Mouse (Mus musculus) limb, embryonic 11.5 days (tissue): ENCODE measurements around the gene Plekha5. TPM values are rescaled to one million over a fixed set of nuclear protein-coding genes. Genes with fewer than 3 reads are reported as not detected.

Source experiments
- ATAC-seq: fragments of 200-750 bp; cut with Nextera tagmentation; 2 replicates; pipeline ENCODE4 v1.8.0; 2017; ENCODE audit warnings: low read depth; ENCODE audit not compliant: insufficient number of reproducible peaks, low FRiP score, low TSS enrichment
- DNase-seq: peaks from one replicate; pipeline ENCODE4 v3.0.0-alpha.2; 2015; ENCODE audit warnings: low spot score
- H3K27ac ChIP-seq: fragments of 300-500 bp; sonication (generic); replicated peaks from 2 replicates; pipeline ENCODE4 v1.5.1; 2014; ENCODE audit warnings: low read depth, mild to moderate bottlenecking, low read length
- H3K27me3 ChIP-seq: fragments of 300-500 bp; sonication (generic); 2 replicates; pipeline ENCODE4 v1.6.1; 2014; ENCODE audit warnings: mild to moderate bottlenecking, low read length, mixed read lengths; ENCODE audit not compliant: control insufficient read depth, insufficient read depth
- H3K36me3 ChIP-seq: fragments of 300-500 bp; sonication (generic); 2 replicates; pipeline ENCODE4 v1.6.1; 2014; ENCODE audit warnings: mild to moderate bottlenecking, low read length, moderate library complexity, mixed read lengths; ENCODE audit not compliant: control insufficient read depth, insufficient read depth
- H3K4me1 ChIP-seq: fragments of 300-500 bp; sonication (generic); 2 replicates; pipeline ENCODE4 v1.6.1; 2014; ENCODE audit warnings: low read length, mixed read lengths; ENCODE audit not compliant: control insufficient read depth, insufficient read depth
- H3K4me2 ChIP-seq: fragments of 300-500 bp; sonication (generic); 2 replicates; pipeline ENCODE4 v1.6.1; 2014; ENCODE audit warnings: low read depth, mild to moderate bottlenecking, moderate library complexity; ENCODE audit not compliant: severe bottlenecking
- H3K4me3 ChIP-seq: fragments of 300-500 bp; sonication (generic); 2 replicates; pipeline ENCODE4 v1.5.1; 2014; ENCODE audit warnings: low read depth, low read length
- H3K9ac ChIP-seq: fragments of 300-500 bp; sonication (generic); 2 replicates; pipeline ENCODE4 v1.6.1; 2014; ENCODE audit warnings: mild to moderate bottlenecking, low read length
- H3K9me3 ChIP-seq: fragments of 300-500 bp; sonication (generic); 2 replicates; pipeline ENCODE4 v1.6.1; 2016; ENCODE audit warnings: low read length; ENCODE audit not compliant: control insufficient read depth
- WGBS: fragments of 180-500 bp; shearing (Covaris S2); extraction: QIAGEN DNeasy Blood & Tissue Kit; methylation state at CpG from one replicate; pipeline ENCODE4 v1.1.7; 2014; 5-methylcytosine and 5-hydroxymethylcytosine counted together
- polyA plus RNA-seq: library from polyadenylated mRNA; unstranded; fragments of >200 nt; fragmentation: Nextera tagmentation; extraction: Ambion mirVana; gene quantifications from 2 replicates; pipeline ENCODE4 v1.2.1, GENCODE M21; 2014

Plekha5 gene
- polyA plus RNA-seq, 1 experiment from 2014 or later, result 54.5 TPM

DNA sequence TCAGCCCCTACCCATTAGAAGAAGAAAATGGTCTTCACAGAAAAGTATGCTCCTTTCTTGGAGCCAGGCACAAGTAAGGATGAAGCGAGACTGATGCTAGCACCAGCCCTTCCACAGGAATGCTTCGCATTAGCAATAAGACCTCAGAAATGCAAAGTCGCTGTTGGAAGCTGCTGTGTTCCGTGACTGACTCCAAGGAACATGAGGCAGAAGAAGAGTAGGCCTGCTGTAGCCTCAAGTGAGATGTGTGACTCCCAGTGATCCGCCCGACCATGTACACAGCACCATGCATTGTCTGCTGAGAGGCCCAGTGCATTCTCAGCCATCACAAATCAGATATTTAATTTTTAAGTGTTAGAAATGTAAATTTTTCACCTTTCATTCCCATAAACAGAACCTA lies 41.0 kb downstream of the Plekha5 start:
- no peaks in the 10 kb centered on the region for H3K27me3 ChIP-seq
- H3K9me3 ChIP-seq, result no peaks in the 10 kb centered on the region
- DNase-seq (no peak), ATAC-seq (no peak)
- H3K27ac ChIP-seq, result no peak overlapping the region
- 92% methylated on average over 6 of the region's 6 CpGs for WGBS
- no peak overlapping the region for H3K4me2 ChIP-seq
- H3K9ac ChIP-seq, result no peak overlapping the region
- H3K4me3 ChIP-seq, result no peak overlapping the region
- no peaks in the 10 kb centered on the region for H3K36me3 ChIP-seq
- H3K4me1 ChIP-seq, result peaks cover 5% of the 10 kb centered on the region; the same call in 1 of the 2 replicates

DNA sequence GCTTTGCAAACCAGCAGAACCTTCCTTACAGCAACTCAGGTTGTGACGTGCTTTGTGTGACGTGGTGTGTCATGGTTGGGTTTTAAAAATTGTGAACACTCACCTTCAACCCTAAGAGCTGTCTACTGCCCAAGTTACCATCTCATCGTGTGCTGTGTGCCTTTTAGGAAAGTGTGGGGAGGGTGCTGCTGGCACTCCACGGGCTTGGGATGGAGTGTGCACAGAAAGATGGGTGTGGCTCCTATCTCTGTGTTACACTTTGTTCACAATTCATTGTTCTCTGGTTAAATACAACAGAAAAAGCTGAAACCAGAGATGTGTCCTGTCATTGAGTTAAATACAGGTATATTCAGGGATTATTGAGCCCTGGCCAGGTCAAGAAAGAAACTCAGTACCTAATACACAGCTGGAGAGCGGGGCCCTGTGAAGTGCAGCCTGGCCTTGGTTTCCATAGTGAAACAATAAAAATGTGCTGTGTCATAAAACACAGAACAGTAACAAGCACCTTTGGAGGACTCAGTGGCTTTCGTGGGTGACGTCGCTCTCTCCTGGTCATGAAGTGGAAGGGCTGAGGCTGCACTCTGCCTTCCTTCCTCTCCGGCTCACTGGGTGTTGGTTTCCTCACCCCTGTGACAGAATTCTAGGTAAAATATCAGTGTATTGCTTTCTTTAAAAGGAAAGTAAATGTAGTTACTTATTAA lies 42.2 kb downstream of the Plekha5 start:
- 70% methylated on average over 9 of the region's 9 CpGs for WGBS
- DNase-seq (peak; percentile 46), ATAC-seq (peak; percentile 61)
- Histone ChIP-seq H3K27ac (no peak overlapping the region), H3K4me2 (no peak overlapping the region), H3K27me3 (no peaks in the 10 kb centered on the region), H3K9ac (no peak overlapping the region), H3K4me1 (peaks cover 5% of the 10 kb centered on the region; the same call in 1 of the 2 replicates), H3K36me3 (no peaks in the 10 kb centered on the region), H3K9me3 (no peaks in the 10 kb centered on the region), H3K4me3 (no peak overlapping the region)

GRCm38 (mm10) chr6:140466841-140467240 lies 43.0 kb downstream of the Plekha5 start:
- no peaks in the 10 kb centered on the region for H3K27me3 ChIP-seq
- ATAC-seq (no peak), DNase-seq (no peak)
- 91% methylated on average over 6 of the region's 6 CpGs for WGBS
- H3K27ac ChIP-seq, result no peak overlapping the region
- H3K4me3 ChIP-seq, result no peak overlapping the region
- no peaks in the 10 kb centered on the region for H3K36me3 ChIP-seq
- H3K4me1 ChIP-seq, result peaks cover 5% of the 10 kb centered on the region; the same call in 1 of the 2 replicates
- no peak overlapping the region for H3K9ac ChIP-seq
- no peaks in the 10 kb centered on the region for H3K9me3 ChIP-seq
- H3K4me2 ChIP-seq, result no peak overlapping the region

DNA sequence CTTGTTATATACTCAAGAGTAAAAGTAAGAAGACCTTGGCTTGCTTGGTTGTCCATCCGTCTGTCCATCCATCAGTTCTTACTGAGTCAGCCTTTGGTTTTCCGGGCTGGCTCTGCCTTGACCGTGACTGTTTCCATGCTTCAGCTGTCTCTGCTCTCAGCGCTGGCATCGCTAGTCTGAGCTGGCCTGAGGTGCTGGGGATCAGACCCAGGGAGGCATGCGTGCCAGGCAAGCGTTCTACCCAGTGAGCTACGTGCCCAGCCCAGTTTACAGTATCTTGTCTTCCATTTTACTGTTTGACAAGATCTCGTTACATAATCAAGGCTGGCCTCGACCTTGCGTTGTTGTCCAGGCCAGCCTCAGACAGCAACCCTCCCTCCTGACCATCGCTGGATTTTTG lies 44.0 kb downstream of the Plekha5 start:
- H3K4me1 ChIP-seq, result peaks cover 5% of the 10 kb centered on the region; the same call in 1 of the 2 replicates
- ATAC-seq, result no peak
- no peaks in the 10 kb centered on the region for H3K36me3 ChIP-seq
- no peak overlapping the region for H3K27ac ChIP-seq
- no peak overlapping the region for H3K4me2 ChIP-seq
- WGBS, result 95% methylated on average over 12 of the region's 12 CpGs
- DNase-seq, result no peak
- no peak overlapping the region for H3K4me3 ChIP-seq
- no peaks in the 10 kb centered on the region for H3K27me3 ChIP-seq
- no peak overlapping the region for H3K9ac ChIP-seq
- no peaks in the 10 kb centered on the region for H3K9me3 ChIP-seq

GRCm38 (mm10) chr6:140469791-140470190 lies 45.9 kb downstream of the Plekha5 start:
- WGBS, result 89% methylated on average over 6 of the region's 6 CpGs
- Histone ChIP-seq H3K36me3 (no peaks in the 10 kb centered on the region), H3K27me3 (no peaks in the 10 kb centered on the region), H3K4me2 (no peak overlapping the region), H3K4me3 (no peak overlapping the region), H3K27ac (no peak overlapping the region), H3K4me1 (peaks cover 5% of the 10 kb centered on the region; the same call in 1 of the 2 replicates), H3K9ac (no peak overlapping the region), H3K9me3 (no peaks in the 10 kb centered on the region)
- no peak for ATAC-seq
- no peak for DNase-seq

DNA sequence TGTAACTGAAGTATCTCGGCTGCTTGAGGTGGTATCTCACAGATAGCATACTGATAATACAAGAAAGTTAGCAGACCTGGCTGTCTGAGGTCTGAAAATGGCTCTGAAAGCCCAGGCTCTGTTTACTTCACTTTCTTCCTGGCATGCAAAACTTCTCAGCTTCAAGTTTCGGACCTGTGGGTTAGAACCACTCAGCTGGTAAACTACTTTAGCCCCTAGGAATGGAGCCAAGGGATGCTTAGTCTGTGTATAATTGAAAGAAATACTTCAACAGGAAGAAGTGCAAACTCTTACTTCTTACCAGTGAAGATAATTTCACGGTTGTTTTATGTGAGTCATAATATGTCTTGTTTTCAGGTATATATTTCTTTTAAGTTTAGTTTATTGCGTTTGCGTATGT lies 47.9 kb downstream of the Plekha5 start:
- Histone ChIP-seq H3K36me3 (no peaks in the 10 kb centered on the region), H3K9ac (no peak overlapping the region), H3K27me3 (no peaks in the 10 kb centered on the region), H3K4me3 (no peak overlapping the region), H3K4me1 (no peaks in the 10 kb centered on the region), H3K27ac (no peak overlapping the region), H3K4me2 (no peak overlapping the region), H3K9me3 (no peaks in the 10 kb centered on the region)
- WGBS, result 88% methylated on average over 5 of the region's 5 CpGs
- no peak for DNase-seq
- ATAC-seq, result no peak

GRCm38 (mm10) chr6:140472345-140472744 lies 48.5 kb downstream of the Plekha5 start:
- Histone ChIP-seq H3K27me3 (no peaks in the 10 kb centered on the region), H3K9ac (no peak overlapping the region), H3K36me3 (no peaks in the 10 kb centered on the region), H3K4me2 (no peak overlapping the region), H3K4me3 (no peak overlapping the region), H3K9me3 (no peaks in the 10 kb centered on the region), H3K4me1 (peaks cover 2% of the 10 kb centered on the region; the same call in 1 of the 2 replicates), H3K27ac (no peak overlapping the region)
- 61% methylated on average over 4 of the region's 4 CpGs for WGBS
- DNase-seq (peak; percentile 74), ATAC-seq (no peak)

DNA sequence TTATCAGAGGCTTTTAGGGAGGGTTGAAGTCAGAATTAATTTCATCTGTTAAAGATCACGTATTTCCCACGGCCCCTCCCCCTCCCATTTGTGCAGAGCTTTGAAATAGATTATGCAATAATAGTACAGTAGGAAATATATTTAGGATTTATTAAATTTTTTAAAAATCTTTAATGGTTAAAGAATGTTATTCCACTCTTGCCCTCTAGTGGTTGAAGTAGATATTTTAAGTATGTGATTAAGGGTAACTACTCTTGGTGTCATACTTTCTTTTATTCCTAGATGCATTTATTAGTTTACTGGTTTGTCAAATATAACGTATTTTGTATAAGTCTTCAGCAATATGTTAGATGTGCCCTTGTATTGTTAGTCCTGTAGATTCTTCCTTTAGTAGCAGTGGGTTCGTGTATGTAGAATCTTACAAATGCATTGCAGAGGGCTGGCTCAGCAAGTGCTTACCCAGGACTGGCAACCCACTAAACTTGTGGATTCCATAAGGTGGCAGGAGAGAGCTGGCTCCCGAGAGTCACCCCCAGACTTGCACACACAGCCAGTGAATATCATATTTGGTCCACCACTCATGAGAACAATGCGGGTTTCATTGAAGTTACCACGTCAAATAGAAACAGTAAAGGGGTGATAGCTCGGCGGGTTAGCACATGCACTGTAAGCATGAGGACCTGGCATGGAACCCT lies 51.7 kb downstream of the Plekha5 start:
- no peaks in the 10 kb centered on the region for H3K27me3 ChIP-seq
- no peak overlapping the region for H3K9ac ChIP-seq
- H3K4me1 ChIP-seq, result peaks cover 2% of the 10 kb centered on the region; the same call in 1 of the 2 replicates
- H3K27ac ChIP-seq, result no peak overlapping the region
- no peak overlapping the region for H3K4me2 ChIP-seq
- H3K4me3 ChIP-seq, result no peak overlapping the region
- DNase-seq, result no peak
- H3K36me3 ChIP-seq, result no peaks in the 10 kb centered on the region
- no peaks in the 10 kb centered on the region for H3K9me3 ChIP-seq
- no peak for ATAC-seq
- WGBS, result 89% methylated on average over 9 of the region's 9 CpGs
